In genomic region chrX:52912826-52913701, GRCm38 (mm10) we compare ENCODE assay signal across 8 mouse cellular contexts. TPM values are rescaled to one million over a fixed set of nuclear protein-coding genes. Genes with fewer than 3 reads are reported as not detected.
DNase-seq lines count a peak whose midpoint lies in the region; ATAC-seq lines count a peak whose summit lies in the region.

No protein-coding gene starts in this region.

- DNase-seq in cerebellum, postnatal 10 days = peak; percentile 13 to 32
- peak; percentile 55 for DNase-seq in A20 (ENCODE audit: low read depth, low spot score)
- DNase-seq in embryo, embryonic 10 days (ENCODE audit: low spot score) = peak; percentile 12
- peak; percentile 42 for DNase-seq in hindbrain, embryonic 11.5 days (ENCODE audit: low spot score)
- DNase-seq in thymus, postnatal 36 days = peak; percentile 3 to 5
- no peak for DNase-seq in left cerebral cortex, adult 18-20 months (ENCODE audit: low spot score in 2 of 2)

- ATAC-seq in cerebellum, adult (ENCODE audit: insufficient number of reproducible peaks, low FRiP score, low TSS enrichment) = no peak
- ATAC-seq in hindbrain, embryonic 11.5 days (ENCODE audit: low FRiP score) = peak; percentile 13; the same call in 1 of the 2 replicates

- no peaks in the 10 kb centered on the region for H3K4me1 ChIP-seq in hindbrain, embryonic 11.5 days (replicated peaks; ENCODE audit: control insufficient read depth, insufficient read depth, low read length)

- peak overlapping the region; percentile 86 for H3K9ac ChIP-seq in hindbrain, embryonic 11.5 days (ENCODE audit: low read depth, low read length)

- H3K27me3 ChIP-seq in hindbrain, embryonic 11.5 days (ENCODE audit: control insufficient read depth, insufficient read depth, low read length) = no peaks in the 10 kb centered on the region

- 18% methylated on average over 31 of the region's 31 CpGs for WGBS in hindbrain, embryonic 11.5 days
- WGBS in macrophage (ENCODE audit: missing documents) = 26% methylated on average over 29 of the region's 31 CpGs

- H3K4me2 ChIP-seq in hindbrain, embryonic 11.5 days (replicated peaks; ENCODE audit: low read depth, low read length) = peak overlapping the region; percentile 36

- H3K4me3 ChIP-seq in hindbrain, embryonic 11.5 days (ENCODE audit: low read depth, low read length) = peak overlapping the region; percentile 62
- H3K4me3 ChIP-seq in macrophage (ENCODE audit: inconsistent target) = peak overlapping the region; percentile 70

- peak overlapping the region; percentile 95; the same call in 1 of the 2 replicates for H3K27ac ChIP-seq in hindbrain, embryonic 11.5 days (ENCODE audit: low read depth, low read length)
- peak overlapping the region; percentile 38 for H3K27ac ChIP-seq in macrophage

- H3K36me3 ChIP-seq in hindbrain, embryonic 11.5 days (ENCODE audit: control insufficient read depth, insufficient read depth, low read length) = no peaks in the 10 kb centered on the region
- H3K36me3 ChIP-seq in macrophage (ENCODE audit: inconsistent target) = no peaks in the 10 kb centered on the region

- H3K9me3 ChIP-seq in hindbrain, embryonic 11.5 days (ENCODE audit: control insufficient read depth, low read length) = no peaks in the 10 kb centered on the region

- H3K79me2 ChIP-seq in macrophage (ENCODE audit: inconsistent target) = peaks cover 43% of the 10 kb centered on the region

RNA-seq across cellular contexts. Expression of gene Phf6, which starts 1.0 kb away (rescaled TPM):
- 99.6 and 117 TPM in 2 replicates for polyA plus RNA-seq in hindbrain, embryonic 11.5 days (2014; fragmentation: Nextera tagmentation; extraction: Ambion mirVana)
- 10 to 100 TPM in 18 of 26 experiments, 1 to 10 TPM in 8; 4.2 to 45.0 (median 12.1) TPM for total RNA-seq in macrophage (2018; cell fraction: chromatin; rRNA removed)
- 10 to 100 TPM in 18 of 26 experiments, 1 to 10 TPM in 8; 8.2 to 17.0 (median 11.3) TPM for total RNA-seq in macrophage (2018; cell fraction: cytosol; rRNA removed)
- 10 to 100 TPM in 16 of 26 experiments, 1 to 10 TPM in 10; 4.3 to 46.9 (median 12.2) TPM for total RNA-seq in macrophage (2018; cell fraction: nucleus; rRNA removed)
- 8.4 to 11.2 TPM (median 8.5 TPM) in 3 replicates for polyA plus RNA-seq in macrophage (2018)
- total RNA-seq in left cerebral cortex, adult 18-20 months (2021) = 10 to 100 TPM; 18.2 to 18.6 TPM

Comparison
In these comparisons a context has a peak if more than half of its experiments do, and no peak if none do; other contexts are left out.
1. DNase-seq: peak in cerebellum, postnatal 10 days (2 of 2), A20 (single experiment), embryo, embryonic 10 days (single experiment), hindbrain, embryonic 11.5 days (single experiment) and thymus, postnatal 36 days (2 of 2); none in left cerebral cortex, adult 18-20 months (0 of 2).